In genomic region chr13:78184786-78185466, GRCm38 (mm10) we compare ENCODE assay signal across 13 mouse cellular contexts. TPM values are rescaled to one million over a fixed set of nuclear protein-coding genes. Genes with fewer than 3 reads are reported as not detected.
DNase-seq lines count a peak whose midpoint lies in the region; ATAC-seq lines count a peak whose summit lies in the region.
"Had no signal": no experiment of that assay in that cellular context is flagged by ENCODE, and none has a peak within 500 bp of the region (broad histone marks: within the 10 kb centered on the region; RNA-seq: fewer than 3 reads in every experiment).

No protein-coding gene starts in this region.

- H3K4me1 ChIP-seq in embryonic facial prominence, embryonic 10.5 days = peaks cover 91% of the 10 kb centered on the region
- H3K4me1 ChIP-seq in forebrain, embryonic 10.5 days = peaks cover 93% of the 10 kb centered on the region
- H3K4me1 ChIP-seq in hindbrain, embryonic 13.5 days (replicated peaks) = peaks cover 80% of the 10 kb centered on the region
- peaks cover 18% of the 10 kb centered on the region for H3K4me1 ChIP-seq in midbrain, embryonic 16.5 days (ENCODE audit: control insufficient read depth, insufficient read depth, low read length)
- H3K4me1 ChIP-seq: liver, embryonic 15.5 days had no signal

- peaks cover 97% of the 10 kb centered on the region for H3K27me3 ChIP-seq in embryonic facial prominence, embryonic 10.5 days (replicated peaks; ENCODE audit: low read depth, poor library complexity, severe bottlenecking)
- peaks cover 100% of the 10 kb centered on the region for H3K27me3 ChIP-seq in forebrain, embryonic 10.5 days (ENCODE audit: poor library complexity, severe bottlenecking)
- H3K27me3 ChIP-seq in hindbrain, embryonic 13.5 days = peaks cover 19% of the 10 kb centered on the region
- peaks cover 14% of the 10 kb centered on the region for H3K27me3 ChIP-seq in midbrain, embryonic 16.5 days (ENCODE audit: control insufficient read depth, insufficient read depth, low read depth, low read length)

- H3K4me3 ChIP-seq in embryonic facial prominence, embryonic 10.5 days = peak overlapping the region; percentile 1
- H3K4me3 ChIP-seq in forebrain, embryonic 10.5 days = peak overlapping the region; percentile 54; the same call in 1 of the 2 replicates
- H3K4me3 ChIP-seq in hindbrain, embryonic 13.5 days = no peak overlapping the region
- H3K4me3 ChIP-seq in midbrain, embryonic 16.5 days (ENCODE audit: low read depth, low read length) = no peak overlapping the region
- H3K4me3 ChIP-seq: liver, embryonic 15.5 days had no signal

- H3K9me3 ChIP-seq in embryonic facial prominence, embryonic 10.5 days = no peaks in the 10 kb centered on the region
- no peaks in the 10 kb centered on the region for H3K9me3 ChIP-seq in forebrain, embryonic 10.5 days
- H3K9me3 ChIP-seq in hindbrain, embryonic 13.5 days = no peaks in the 10 kb centered on the region
- H3K9me3 ChIP-seq in midbrain, embryonic 16.5 days (replicated peaks; ENCODE audit: control insufficient read depth, low read length, poor library complexity, severe bottlenecking) = no peaks in the 10 kb centered on the region
- H3K9me3 ChIP-seq: liver, embryonic 15.5 days had no signal

- H3K9ac ChIP-seq in hindbrain, embryonic 13.5 days = peak overlapping the region; percentile 56; the same call in 1 of the 2 replicates
- peak overlapping the region; percentile 23 for H3K9ac ChIP-seq in midbrain, embryonic 16.5 days (ENCODE audit: low read depth, low read length)
- H3K9ac ChIP-seq: liver, embryonic 15.5 days had no signal

- peak overlapping the region; percentile 84 for H3K27ac ChIP-seq in embryonic facial prominence, embryonic 10.5 days (replicated peaks)
- peak overlapping the region; percentile 89 for H3K27ac ChIP-seq in forebrain, embryonic 10.5 days
- peak overlapping the region; percentile 90 for H3K27ac ChIP-seq in hindbrain, embryonic 13.5 days
- peak overlapping the region; percentile 72 for H3K27ac ChIP-seq in midbrain, embryonic 16.5 days (ENCODE audit: low read length)
- H3K27ac ChIP-seq: liver, embryonic 15.5 days had no signal

- peak; percentile 34 for DNase-seq in embryonic facial prominence, embryonic 10.5 days (ENCODE audit: low spot score)
- peak; percentile 32 for DNase-seq in forebrain, embryonic 10.5 days (ENCODE audit: extremely low spot score, low spot score)
- no peak for DNase-seq in kidney, postnatal 14 days
- no peak for DNase-seq in lung, adult 18-20 months
- DNase-seq in heart, adult 8-10 months (ENCODE audit: low spot score) = no peak
- DNase-seq: cerebellum, adult 2 months; heart, postnatal 10 days; kidney, adult 8-10 months; right cerebral cortex, adult 18-20 months had no signal

- ATAC-seq in hindbrain, embryonic 13.5 days (ENCODE audit: low FRiP score) = no peak
- no peak for ATAC-seq in midbrain, embryonic 16.5 days

- 6% methylated on average over 14 of the region's 14 CpGs for WGBS in embryonic facial prominence, embryonic 10.5 days
- 3% methylated on average over 14 of the region's 14 CpGs for WGBS in forebrain, embryonic 10.5 days
- 8% methylated on average over 14 of the region's 14 CpGs for WGBS in hindbrain, embryonic 13.5 days
- WGBS in midbrain, embryonic 16.5 days = 14% methylated on average over 14 of the region's 14 CpGs

- peaks cover 31% of the 10 kb centered on the region for H3K36me3 ChIP-seq in embryonic facial prominence, embryonic 10.5 days (replicated peaks)
- peaks cover 32% of the 10 kb centered on the region for H3K36me3 ChIP-seq in forebrain, embryonic 10.5 days (replicated peaks)
- H3K36me3 ChIP-seq in hindbrain, embryonic 13.5 days = peaks cover 14% of the 10 kb centered on the region
- peaks cover 5% of the 10 kb centered on the region; the same call in 1 of the 2 replicates for H3K36me3 ChIP-seq in midbrain, embryonic 16.5 days (ENCODE audit: control insufficient read depth, insufficient read depth, low read length)
- H3K36me3 ChIP-seq: liver, embryonic 15.5 days had no signal

- peak overlapping the region; percentile 77 for H3K4me2 ChIP-seq in hindbrain, embryonic 13.5 days
- peak overlapping the region; percentile 32 for H3K4me2 ChIP-seq in midbrain, embryonic 16.5 days (ENCODE audit: low read length)
- H3K4me2 ChIP-seq: liver, embryonic 15.5 days had no signal

RNA-seq across cellular contexts. Expression of gene Nr2f1, which starts 14.6 kb away (rescaled TPM):
- polyA plus RNA-seq in embryonic facial prominence, embryonic 10.5 days (2016; fragmentation: Nextera tagmentation; extraction: Ambion mirVana) = 54.4 and 58.6 TPM in 2 replicates
- 64.9 and 66.1 TPM in 2 replicates for polyA plus RNA-seq in forebrain, embryonic 10.5 days (2016; fragmentation: Nextera tagmentation; extraction: Ambion mirVana)
- polyA plus RNA-seq in hindbrain, embryonic 13.5 days (2015; fragmentation: Nextera tagmentation; extraction: Ambion mirVana) = 68.9 and 71.3 TPM in 2 replicates
- 46.0 and 64.0 TPM in 2 replicates for polyA plus RNA-seq in midbrain, embryonic 16.5 days (2015; fragmentation: Nextera tagmentation; extraction: Ambion mirVana)
- 1 to 10 TPM; 1.5 to 4.4 (median 4.0) TPM for total RNA-seq in heart, adult 8-10 months (2022)
- total RNA-seq: neutrophil, adult 5-6 weeks had no signal

Comparison
In these comparisons a context has a peak if more than half of its experiments do, and no peak if none do; other contexts are left out.
1. DNase-seq: peak in embryonic facial prominence, embryonic 10.5 days (single experiment) and forebrain, embryonic 10.5 days (single experiment); none in kidney, postnatal 14 days (single experiment), lung, adult 18-20 months (0 of 2) and heart, adult 8-10 months (single experiment).
2. H3K4me3 ChIP-seq: peak in embryonic facial prominence, embryonic 10.5 days (single experiment) and forebrain, embryonic 10.5 days (single experiment); none in hindbrain, embryonic 13.5 days (single experiment) and midbrain, embryonic 16.5 days (single experiment).
3. Peak in every context shown above with its lines, with median percentiles within 50 percentile points of each other: H3K27ac ChIP-seq.